In the genomic region with DNA sequence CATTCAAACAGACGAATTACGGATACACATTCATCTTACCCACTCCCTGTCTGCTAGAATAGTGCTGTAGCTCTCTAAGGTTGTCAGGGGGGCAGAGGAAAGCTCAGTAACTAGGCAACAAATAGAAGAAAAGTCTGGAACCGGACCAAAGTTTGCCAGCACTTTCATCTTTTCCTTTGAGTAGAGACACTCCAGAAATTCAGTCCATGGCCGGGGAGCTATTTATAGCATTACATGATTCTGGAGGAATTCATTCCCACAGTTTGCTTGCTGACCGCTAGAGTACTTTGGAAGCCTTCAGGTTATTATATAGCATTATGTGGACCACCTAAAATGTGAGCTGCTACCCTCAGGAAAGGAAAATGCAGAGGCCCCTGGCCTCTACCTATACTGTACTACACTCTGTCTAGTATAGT, we compare ENCODE assay signal across 9 mouse cellular contexts. TPM values are rescaled to one million over a fixed set of nuclear protein-coding genes. Genes with fewer than 3 reads are reported as not detected.
DNase-seq lines count a peak whose midpoint lies in the region; ATAC-seq and TF ChIP-seq lines count a peak whose summit lies in the region.
"Had no signal": no experiment of that assay in that cellular context is flagged by ENCODE, and none has a peak within 500 bp of the region (broad histone marks: within the 10 kb centered on the region; RNA-seq: fewer than 3 reads in every experiment).

No protein-coding gene starts in this region.

- TF ChIP-seq POLR2A in cerebellum, adult 2 months (IDR thresholded peaks at IDR 0.05; ENCODE audit: borderline replicate concordance, insufficient read depth, low read length) = no peak

- 48% methylated on average over 5 of the region's 5 CpGs for WGBS in intestine, postnatal 0 days
- WGBS in cerebellum, adult 2 months = 26% methylated on average over 5 of the region's 5 CpGs

- no peaks in the 10 kb centered on the region for H3K36me3 ChIP-seq in intestine, postnatal 0 days (ENCODE audit: control insufficient read depth, insufficient read depth)

- no peak for ATAC-seq in cerebellum, adult (ENCODE audit: insufficient number of reproducible peaks, low FRiP score, low TSS enrichment)
- no peak for ATAC-seq in intestine, postnatal 0 days

- H3K4me3 ChIP-seq in intestine, postnatal 0 days (ENCODE audit: low read depth, low read length) = no peak overlapping the region
- no peak overlapping the region for H3K4me3 ChIP-seq in cerebellum, adult 2 months (replicated peaks; ENCODE audit: insufficient read depth, low read depth, low read length)

- H3K9me3 ChIP-seq in intestine, postnatal 0 days (ENCODE audit: control insufficient read depth) = no peaks in the 10 kb centered on the region

- H3K27me3 ChIP-seq in intestine, postnatal 0 days (replicated peaks; ENCODE audit: control insufficient read depth, insufficient read depth, low read length) = no peaks in the 10 kb centered on the region
- H3K27me3 ChIP-seq in cerebellum, adult 2 months (ENCODE audit: control insufficient read depth, insufficient read depth, low read length) = no peaks in the 10 kb centered on the region

- peak overlapping the region; percentile 74 for H3K27ac ChIP-seq in intestine, postnatal 0 days (ENCODE audit: low read depth, low read length)
- no peak overlapping the region for H3K27ac ChIP-seq in cerebellum, adult 2 months (ENCODE audit: insufficient read depth, low read length)

- H3K4me2 ChIP-seq in intestine, postnatal 0 days (replicated peaks; ENCODE audit: low read depth) = peak overlapping the region; percentile 27

- no peak overlapping the region for H3K9ac ChIP-seq in intestine, postnatal 0 days (ENCODE audit: low read depth, low read length)

- DNase-seq in cerebellum, postnatal 14 days = peak; percentile 31 to 41
- peak; percentile 16 for DNase-seq in ovary, adult 18-20 months (ENCODE audit: low spot score)
- DNase-seq in ovary, postnatal 10 days (ENCODE audit: low spot score) = no peak
- DNase-seq in telencephalon, adult 2 months (ENCODE audit: low read depth, low spot score) = peak; percentile 38
- DNase-seq in cerebellum, adult 2 months = no peak
- no peak for DNase-seq in cerebellum, postnatal 25 days
- DNase-seq: kidney, adult 11 months had no signal

- peaks cover 25% of the 10 kb centered on the region for H3K4me1 ChIP-seq in intestine, postnatal 0 days (replicated peaks; ENCODE audit: control insufficient read depth, insufficient read depth, low read length)
- peaks cover 10% of the 10 kb centered on the region; the same call in 1 of the 2 replicates for H3K4me1 ChIP-seq in cerebellum, adult 2 months (ENCODE audit: control insufficient read depth, insufficient read depth, low read length)

- TF ChIP-seq CTCF in intestine, postnatal 0 days (IDR thresholded peaks at IDR 0.05; ENCODE audit: low read depth) = peak; percentile 16; the same call in 1 of the 2 replicates
- TF ChIP-seq CTCF in cerebellum, adult 2 months (IDR thresholded peaks at IDR 0.05; ENCODE audit: borderline replicate concordance, insufficient read depth, low read depth, low read length) = no peak

RNA-seq across cellular contexts. Expression of a gene that starts 43.0 kb away (rescaled TPM):
- 42.6 and 50.4 TPM in 2 replicates for polyA plus RNA-seq in intestine, postnatal 0 days (2015; fragmentation: Nextera tagmentation; extraction: Ambion mirVana)
- 162 and 183 TPM in 2 replicates for polyA plus RNA-seq in cerebellum, adult 2 months (2012; rRNA removed)

Comparison
In these comparisons a context has a peak if more than half of its experiments do, and no peak if none do; other contexts are left out.
1. DNase-seq: peak in cerebellum, postnatal 14 days (2 of 2), ovary, adult 18-20 months (single experiment) and telencephalon, adult 2 months (single experiment); none in ovary, postnatal 10 days (single experiment), cerebellum, adult 2 months (0 of 2) and cerebellum, postnatal 25 days (0 of 2).